Mouse (Mus musculus): ENCODE results near the gene Slc9a6.

DNA sequence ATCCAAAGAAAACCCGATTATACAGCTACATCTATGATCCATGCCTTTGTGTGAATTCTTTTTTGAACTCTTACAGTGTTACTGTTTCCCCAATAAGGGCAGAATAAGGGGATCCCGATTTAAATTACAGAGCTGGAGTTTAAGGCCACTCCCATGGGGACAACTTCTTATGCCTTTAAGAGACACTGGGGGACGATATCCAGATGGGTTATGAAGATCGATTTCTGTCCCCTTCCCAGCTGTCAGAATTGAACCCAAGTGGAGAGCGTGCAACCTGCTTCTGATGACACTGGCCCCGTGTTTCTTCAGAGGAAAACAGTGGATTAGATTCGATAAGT is 303 bp upstream of the Slc9a6 start:
- no peak for TF ChIP-seq CTCF (IDR thresholded peaks at IDR 0.05; ENCODE audit: extremely low read depth, insufficient read length, insufficient replicate concordance, low read depth, low read length)
- TF ChIP-seq POLR2A (IDR thresholded peaks at IDR 0.05; ENCODE audit: low read depth, low read length) = no peak

All from small intestine, adult 2 months (tissue).